Mouse (Mus musculus): ENCODE data around the gene Hcfc2. TPM values are rescaled to one million over a fixed set of nuclear protein-coding genes. Genes with fewer than 3 reads are reported as not detected.
A peak's percentile ranks its signal among the peaks of the same experiment; 100 is the strongest.

The Hcfc2 gene
- polyA plus RNA-seq, 1 experiment = 33.1 TPM

- peak overlapping the region; percentile 1; the same call in 1 of the 2 replicates for H3K4me3 ChIP-seq (ENCODE audit: insufficient read depth, low read length)
- peak; percentile 83 for TF ChIP-seq CTCF (IDR thresholded peaks at IDR 0.05; ENCODE audit: extremely low read depth, insufficient read depth, low read length)
- TF ChIP-seq POLR2A (IDR thresholded peaks at IDR 0.05; ENCODE audit: extremely low read depth, insufficient read depth, low read length) = no peak
- no peak overlapping the region for H3K27ac ChIP-seq (ENCODE audit: insufficient read depth, low read length)
These were observed 29.3 kb upstream of the Hcfc2 start for GRCm38 (mm10) chr10:82666436-82667234.

GRCm38 (mm10) chr10:82670205-82670604, 25.8 kb upstream of the Hcfc2 start:
- H3K4me1 ChIP-seq (ENCODE audit: control insufficient read depth, insufficient read depth, low read length) = no peaks in the 10 kb centered on the region
- no peak overlapping the region for H3K27ac ChIP-seq (ENCODE audit: insufficient read depth, low read length)
- H3K4me3 ChIP-seq (ENCODE audit: insufficient read depth, low read length) = no peak overlapping the region
- TF ChIP-seq CTCF (IDR thresholded peaks at IDR 0.05; ENCODE audit: extremely low read depth, insufficient read depth, low read length) (no peak), POLR2A (IDR thresholded peaks at IDR 0.05; ENCODE audit: extremely low read depth, insufficient read depth, low read length) (no peak)

More at GRCm38 (mm10) chr10:82666436-82667234, 29.3 kb upstream of the Hcfc2 start:
- H3K4me1 ChIP-seq (ENCODE audit: control insufficient read depth, insufficient read depth, low read length) = no peaks in the 10 kb centered on the region

- Histone ChIP-seq H3K4me1 (ENCODE audit: control insufficient read depth, insufficient read depth, low read length) (peaks cover 3% of the 10 kb centered on the region; the same call in 1 of the 2 replicates), H3K27ac (ENCODE audit: insufficient read depth, low read length) (no peak overlapping the region), H3K4me3 (ENCODE audit: insufficient read depth, low read length) (no peak overlapping the region)
- TF ChIP-seq POLR2A (IDR thresholded peaks at IDR 0.05; ENCODE audit: extremely low read depth, insufficient read depth, low read length) = no peak
- TF ChIP-seq CTCF (IDR thresholded peaks at IDR 0.05; ENCODE audit: extremely low read depth, insufficient read depth, low read length) = no peak
These were observed 19.0 kb upstream of the Hcfc2 start for GRCm38 (mm10) chr10:82676949-82677348.

- Histone ChIP-seq H3K4me3 (ENCODE audit: insufficient read depth, low read length) (no peak overlapping the region), H3K4me1 (ENCODE audit: control insufficient read depth, insufficient read depth, low read length) (peaks cover 3% of the 10 kb centered on the region; the same call in 1 of the 2 replicates), H3K27ac (ENCODE audit: insufficient read depth, low read length) (peak overlapping the region; percentile 78; the same call in 1 of the 2 replicates)
- TF ChIP-seq POLR2A (IDR thresholded peaks at IDR 0.05; ENCODE audit: extremely low read depth, insufficient read depth, low read length) (no peak), CTCF (IDR thresholded peaks at IDR 0.05; ENCODE audit: extremely low read depth, insufficient read depth, low read length) (no peak)
These were observed 15.2 kb upstream of the Hcfc2 start for GRCm38 (mm10) chr10:82680769-82681168.

- TF ChIP-seq CTCF (IDR thresholded peaks at IDR 0.05; ENCODE audit: extremely low read depth, insufficient read depth, low read length) (no peak), POLR2A (IDR thresholded peaks at IDR 0.05; ENCODE audit: extremely low read depth, insufficient read depth, low read length) (no peak)
- H3K4me3 ChIP-seq (ENCODE audit: insufficient read depth, low read length) = no peak overlapping the region
- H3K27ac ChIP-seq (ENCODE audit: insufficient read depth, low read length) = peak overlapping the region; percentile 78
- peaks cover 3% of the 10 kb centered on the region; the same call in 1 of the 2 replicates for H3K4me1 ChIP-seq (ENCODE audit: control insufficient read depth, insufficient read depth, low read length)
These were observed 14.3 kb upstream of the Hcfc2 start for GRCm38 (mm10) chr10:82681639-82682038.

GRCm38 (mm10) chr10:82685440-82685839, 10.5 kb upstream of the Hcfc2 start:
- no peak overlapping the region for H3K4me3 ChIP-seq (ENCODE audit: insufficient read depth, low read length)
- no peak for TF ChIP-seq CTCF (IDR thresholded peaks at IDR 0.05; ENCODE audit: extremely low read depth, insufficient read depth, low read length)
- no peak for TF ChIP-seq POLR2A (IDR thresholded peaks at IDR 0.05; ENCODE audit: extremely low read depth, insufficient read depth, low read length)
- peaks cover 3% of the 10 kb centered on the region; the same call in 1 of the 2 replicates for H3K4me1 ChIP-seq (ENCODE audit: control insufficient read depth, insufficient read depth, low read length)
- H3K27ac ChIP-seq (ENCODE audit: insufficient read depth, low read length) = no peak overlapping the region

- peak overlapping the region; percentile 68; the same call in 1 of the 2 replicates for H3K27ac ChIP-seq (ENCODE audit: insufficient read depth, low read length)
- H3K4me3 ChIP-seq (ENCODE audit: insufficient read depth, low read length) = peak overlapping the region; percentile 19; the same call in 1 of the 2 replicates
- TF ChIP-seq CTCF (IDR thresholded peaks at IDR 0.05; ENCODE audit: extremely low read depth, insufficient read depth, low read length) (no peak), POLR2A (IDR thresholded peaks at IDR 0.05; ENCODE audit: extremely low read depth, insufficient read depth, low read length) (no peak)
- H3K4me1 ChIP-seq (ENCODE audit: control insufficient read depth, insufficient read depth, low read length) = no peaks in the 10 kb centered on the region
These were observed 6.2 kb upstream of the Hcfc2 start for GRCm38 (mm10) chr10:82689681-82690211.

GRCm38 (mm10) chr10:82690494-82690893, 5.5 kb upstream of the Hcfc2 start, which contains the start of gene Glt8d2:
Gene Glt8d2 (minus strand): TSS chr10:82690650.
- no peaks in the 10 kb centered on the region for H3K4me1 ChIP-seq (ENCODE audit: control insufficient read depth, insufficient read depth, low read length)
- peak within 1 kb of the TSS; percentile 19 for H3K4me3 ChIP-seq (ENCODE audit: insufficient read depth, low read length)
- H3K27ac ChIP-seq (ENCODE audit: insufficient read depth, low read length) = peak within 1 kb of the TSS; percentile 70; the same call in 1 of the 2 replicates
- no peak for TF ChIP-seq CTCF (IDR thresholded peaks at IDR 0.05; ENCODE audit: extremely low read depth, insufficient read depth, low read length)
- TF ChIP-seq POLR2A (IDR thresholded peaks at IDR 0.05; ENCODE audit: extremely low read depth, insufficient read depth, low read length) = peak; percentile 36; the same call in 1 of the 2 replicates

GRCm38 (mm10) chr10:82696453-82697079, 606 bp downstream of the Hcfc2 start:
- TF ChIP-seq POLR2A (IDR thresholded peaks at IDR 0.05; ENCODE audit: extremely low read depth, insufficient read depth, low read length) (no peak), CTCF (IDR thresholded peaks at IDR 0.05; ENCODE audit: extremely low read depth, insufficient read depth, low read length) (no peak)
- H3K4me3 ChIP-seq (ENCODE audit: insufficient read depth, low read length) = no peak overlapping the region
- H3K4me1 ChIP-seq (ENCODE audit: control insufficient read depth, insufficient read depth, low read length) = peaks cover 2% of the 10 kb centered on the region; the same call in 1 of the 2 replicates
- no peak overlapping the region for H3K27ac ChIP-seq (ENCODE audit: insufficient read depth, low read length)

Data from cortical plate, adult 2 months (tissue).